Mouse (Mus musculus) adrenal gland, adult 10 weeks (tissue): ENCODE data around the gene Svs1. TPM values are rescaled to one million over a fixed set of nuclear protein-coding genes. Genes with fewer than 3 reads are reported as not detected.

Source experiments
- polyA plus RNA-seq: library from polyadenylated mRNA; stranded (reverse); fragments of 350-450 nt; fragmentation: Illumina TruSeq; extraction: RNeasy Lipid Tissue Mini Kit (QIAGEN cat#74804); gene quantifications from one replicate; pipeline ENCODE4 v1.2.3, GENCODE M21; 2014; ENCODE audit warnings: low read depth, low replicate concordance

Gene Svs1
- polyA plus RNA-seq = not detected

GRCm38 (mm10) chr6:48986444-48986990 lies at the start of gene Svs1:
TSS of gene Svs1 (plus strand) at chr6:48986861.

GRCm38 (mm10) chr6:48974663-48975062 lies 12.0 kb upstream of the Svs1 start, which contains the start of gene Doxl2:
TSS of gene Doxl2 (plus strand) at chr6:48974963.

GRCm38 (mm10) chr6:49036275-49037267 lies 49.9 kb downstream of the Svs1 start, which contains the start of gene Gpnmb:
TSS of gene Gpnmb (plus strand) at chr6:49036546.

Other genes with a start within 250 kb of the Svs1 start
- 2.8 TPM for gene Gimap1, start 247.8 kb upstream of the Svs1 start, polyA plus RNA-seq
- gene Gimap5, start 240.7 kb upstream of the Svs1 start, polyA plus RNA-seq = 10.3 TPM
- gene Gimap3, start 216.0 kb upstream of the Svs1 start, polyA plus RNA-seq = 1.2 TPM
- 200 TPM for gene Tmem176a, start 145.9 kb upstream of the Svs1 start, polyA plus RNA-seq
- gene Tmem176b, start 145.4 kb upstream of the Svs1 start, polyA plus RNA-seq = 47.6 TPM
- gene Aoc1, start 114.0 kb upstream of the Svs1 start, polyA plus RNA-seq = not detected
- not detected for gene 1600015I10Rik, start 57.0 kb upstream of the Svs1 start, polyA plus RNA-seq
- gene Doxl2, start 11.9 kb upstream of the Svs1 start, polyA plus RNA-seq = not detected
- gene Gpnmb, start 49.7 kb downstream of the Svs1 start, polyA plus RNA-seq = 1.0 TPM
- 29.0 TPM for gene Malsu1, start 86.9 kb downstream of the Svs1 start, polyA plus RNA-seq
- gene Igf2bp3, start 228.1 kb downstream of the Svs1 start, polyA plus RNA-seq = 0.17 TPM